Mouse (Mus musculus) kidney, postnatal 0 days (tissue): ENCODE data around the gene Unc119. TPM values are rescaled to one million over a fixed set of nuclear protein-coding genes. Genes with fewer than 3 reads are reported as not detected.

Experiments used
- ATAC-seq: fragments of 200-750 bp; cut with Nextera tagmentation; replicated peaks from 2 replicates; pipeline ENCODE4 v1.8.0; 2017; ENCODE audit warnings: low read depth, moderate number of reproducible peaks, moderate TSS enrichment, moderate library complexity; ENCODE audit not compliant: low FRiP score
- DNase-seq: peaks from one replicate; pipeline ENCODE4 v3.0.0-alpha.2; 2016; ENCODE audit warnings: low spot score
- H3K27ac ChIP-seq: fragments of 300-500 bp; sonication (generic); 2 replicates; pipeline ENCODE4 v1.5.1; 2014; ENCODE audit warnings: mild to moderate bottlenecking
- H3K27me3 ChIP-seq: fragments of 300-500 bp; sonication (generic); 2 replicates; pipeline ENCODE4 v1.6.1; 2014; ENCODE audit warnings: low read length, mixed read lengths; ENCODE audit not compliant: insufficient read depth
- H3K36me3 ChIP-seq: fragments of 300-500 bp; sonication (generic); 2 replicates; pipeline ENCODE4 v1.6.1; 2014; ENCODE audit warnings: low read length, mixed read lengths; ENCODE audit not compliant: insufficient read depth
- H3K4me1 ChIP-seq: fragments of 300-500 bp; sonication (generic); replicated peaks from 2 replicates; pipeline ENCODE4 v1.6.1; 2014; ENCODE audit warnings: antibody characterized with exemption, low read length, mixed read lengths; ENCODE audit not compliant: insufficient read depth
- H3K4me2 ChIP-seq: fragments of 300-500 bp; sonication (generic); 2 replicates; pipeline ENCODE4 v1.6.1; 2014; ENCODE audit warnings: mild to moderate bottlenecking, low read length, moderate library complexity, mixed read lengths
- H3K4me3 ChIP-seq: fragments of 300-500 bp; sonication (generic); replicated peaks from 2 replicates; pipeline ENCODE4 v1.5.1; 2014; ENCODE audit warnings: low read depth, low read length
- H3K9ac ChIP-seq: fragments of 300-500 bp; sonication (generic); 2 replicates; pipeline ENCODE4 v1.6.1; 2014; ENCODE audit warnings: low read depth, low read length
- H3K9me3 ChIP-seq: fragments of 300-500 bp; sonication (generic); replicated peaks from 2 replicates; pipeline ENCODE4 v1.6.1; 2016; ENCODE audit warnings: low read length, inconsistent platforms, mixed read lengths
- CTCF ChIP-seq: IDR thresholded peaks from 2 replicates; pipeline ENCODE4 v1.5.1; 2016; ENCODE audit warnings: antibody characterized with exemption, low read depth, mild to moderate bottlenecking, moderate library complexity
- WGBS: fragments of 180-500 bp; shearing (Covaris S2); extraction: QIAGEN DNeasy Blood & Tissue Kit; methylation state at CpG from one replicate; pipeline ENCODE4 v1.1.7; 2014; 5-methylcytosine and 5-hydroxymethylcytosine counted together
- polyA plus RNA-seq: library from polyadenylated mRNA; unstranded; fragments of >200 nt; fragmentation: Nextera tagmentation; extraction: Ambion mirVana; gene quantifications from 2 replicates; pipeline ENCODE4 v1.2.1, GENCODE M21; 2015

Unc119 gene
- polyA plus RNA-seq, 1 experiment from 2014 or later = 30.4 TPM

DNA sequence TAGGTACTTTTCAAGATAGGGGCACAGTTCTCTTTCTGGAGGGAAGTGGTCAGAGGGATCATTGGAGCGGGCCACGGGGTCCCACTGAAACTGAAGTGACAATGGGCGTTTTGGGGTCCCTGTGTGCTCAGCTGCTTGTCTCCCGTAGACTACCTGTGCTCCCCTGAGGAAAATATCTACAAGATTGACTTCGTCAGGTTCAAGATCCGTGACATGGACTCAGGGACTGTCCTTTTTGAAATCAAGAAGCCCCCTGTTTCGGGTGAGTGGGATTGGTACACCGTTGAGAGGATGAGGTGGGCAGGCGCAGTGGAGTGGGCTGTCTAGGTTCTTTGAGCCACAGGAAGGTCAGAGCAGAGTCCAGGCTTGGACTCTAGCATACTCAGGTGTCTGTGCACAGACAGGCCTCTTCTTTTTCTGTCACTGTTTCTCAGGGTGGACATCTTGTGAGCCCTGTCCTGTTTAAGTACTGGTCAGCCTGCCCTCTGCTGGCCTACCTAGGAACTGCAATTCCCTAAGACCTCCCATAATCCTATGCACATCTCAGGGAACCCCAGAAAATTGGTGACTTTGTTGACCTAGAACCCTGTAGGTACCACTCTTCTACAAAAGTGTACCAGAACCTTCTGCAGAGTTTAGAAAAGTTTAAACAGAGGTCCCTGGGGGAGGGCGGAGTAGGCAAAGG, 3.9 kb downstream of the Unc119 start:
- H3K4me3 ChIP-seq = no peak overlapping the region
- H3K9ac ChIP-seq = no peak overlapping the region
- no peaks in the 10 kb centered on the region for H3K9me3 ChIP-seq
- TF ChIP-seq CTCF = peak; percentile 89
- H3K27me3 ChIP-seq = no peaks in the 10 kb centered on the region
- ATAC-seq (no peak), DNase-seq (peak; percentile 85)
- 0 out of 2 replicates have a peak, but pooled peaks cover 3% of the 10 kb centered on the region for H3K36me3 ChIP-seq
- H3K27ac ChIP-seq = no peak overlapping the region
- H3K4me1 ChIP-seq = peaks cover 11% of the 10 kb centered on the region; the same call in 1 of the 2 replicates
- 84% methylated on average over 10 of the region's 10 CpGs for WGBS
- no peak overlapping the region for H3K4me2 ChIP-seq

DNA sequence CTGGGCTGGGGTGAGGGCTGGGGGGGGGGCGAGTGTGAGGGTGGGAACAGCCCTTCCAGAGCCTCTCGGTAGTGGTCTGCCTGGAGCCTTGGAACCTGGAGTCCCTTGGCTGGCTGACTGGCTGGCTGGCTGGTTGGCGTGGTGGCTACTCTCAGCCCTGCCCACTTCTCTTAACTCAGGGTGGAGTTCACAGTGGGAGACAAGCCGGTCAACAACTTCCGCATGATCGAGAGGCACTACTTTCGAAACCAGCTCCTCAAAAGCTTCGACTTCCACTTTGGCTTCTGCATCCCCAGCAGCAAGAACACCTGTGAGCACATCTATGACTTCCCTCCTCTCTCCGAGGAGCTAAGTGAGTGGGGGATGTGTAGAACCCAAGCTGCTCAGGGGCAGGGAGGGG, 4.6 kb downstream of the Unc119 start:
- Histone ChIP-seq H3K9ac (no peak overlapping the region), H3K4me2 (no peak overlapping the region), H3K36me3 (0 out of 2 replicates have a peak, but pooled peaks cover 3% of the 10 kb centered on the region), H3K4me1 (peaks cover 11% of the 10 kb centered on the region; the same call in 1 of the 2 replicates), H3K4me3 (no peak overlapping the region), H3K9me3 (no peaks in the 10 kb centered on the region), H3K27me3 (no peaks in the 10 kb centered on the region), H3K27ac (no peak overlapping the region)
- no peak for DNase-seq
- TF ChIP-seq CTCF = no peak
- WGBS = 76% methylated on average over 8 of the region's 9 CpGs
- no peak for ATAC-seq

- H3K4me2 ChIP-seq = no peak overlapping the region
- no peak for ATAC-seq
- no peak overlapping the region for H3K27ac ChIP-seq
- DNase-seq = no peak
- H3K36me3 ChIP-seq = 0 out of 2 replicates have a peak, but pooled peaks cover 3% of the 10 kb centered on the region
- no peak overlapping the region for H3K9ac ChIP-seq
- H3K27me3 ChIP-seq = no peaks in the 10 kb centered on the region
- H3K4me1 ChIP-seq = peaks cover 11% of the 10 kb centered on the region; the same call in 1 of the 2 replicates
- no peak for TF ChIP-seq CTCF
- 48% methylated on average over 7 of the region's 7 CpGs for WGBS
- H3K9me3 ChIP-seq = no peaks in the 10 kb centered on the region
- H3K4me3 ChIP-seq = no peak overlapping the region
These were observed 5.2 kb downstream of the Unc119 start for GRCm38 (mm10) chr11:78348474-78348873.

- TF ChIP-seq CTCF = no peak
- no peak overlapping the region for H3K4me3 ChIP-seq
- no peak overlapping the region for H3K4me2 ChIP-seq
- peaks cover 4% of the 10 kb centered on the region; the same call in 1 of the 2 replicates for H3K4me1 ChIP-seq
- H3K27me3 ChIP-seq = no peaks in the 10 kb centered on the region
- WGBS = 66% methylated on average over 4 of the region's 4 CpGs
- H3K36me3 ChIP-seq = 0 out of 2 replicates have a peak, but pooled peaks cover 3% of the 10 kb centered on the region
- no peaks in the 10 kb centered on the region for H3K9me3 ChIP-seq
- ATAC-seq = no peak
- H3K27ac ChIP-seq = 0 out of 2 replicates have a peak overlapping the region, but pooled peaks have one; percentile 1
- no peak for DNase-seq
- no peak overlapping the region for H3K9ac ChIP-seq
These were observed 6.4 kb downstream of the Unc119 start for GRCm38 (mm10) chr11:78349441-78350358.

- H3K27ac ChIP-seq = no peak overlapping the region
- TF ChIP-seq CTCF = no peak
- 85% methylated on average over 1 of the region's 1 CpGs for WGBS
- H3K4me2 ChIP-seq = no peak overlapping the region
- no peak overlapping the region for H3K9ac ChIP-seq
- no peaks in the 10 kb centered on the region for H3K27me3 ChIP-seq
- 0 out of 2 replicates have a peak, but pooled peaks cover 3% of the 10 kb centered on the region for H3K36me3 ChIP-seq
- ATAC-seq (no peak), DNase-seq (no peak)
- no peaks in the 10 kb centered on the region for H3K9me3 ChIP-seq
- no peaks in the 10 kb centered on the region for H3K4me1 ChIP-seq
- H3K4me3 ChIP-seq = no peak overlapping the region
These were observed 9.8 kb downstream of the Unc119 start for GRCm38 (mm10) chr11:78353081-78353480.

GRCm38 (mm10) chr11:78354905-78355304, 11.6 kb downstream of the Unc119 start:
- no peak for DNase-seq
- ATAC-seq = no peak
- H3K9me3 ChIP-seq = no peaks in the 10 kb centered on the region
- no peaks in the 10 kb centered on the region for H3K36me3 ChIP-seq
- no peak overlapping the region for H3K4me3 ChIP-seq
- no peak overlapping the region for H3K27ac ChIP-seq
- H3K4me2 ChIP-seq = no peak overlapping the region
- H3K27me3 ChIP-seq = no peaks in the 10 kb centered on the region
- no peak overlapping the region for H3K9ac ChIP-seq
- WGBS = 87% methylated on average over 6 of the region's 6 CpGs
- no peaks in the 10 kb centered on the region for H3K4me1 ChIP-seq
- no peak for TF ChIP-seq CTCF
